Mouse (Mus musculus) embryo, embryonic 10 days (tissue): Measurements from ENCODE around the gene Atp9a.

Source experiments
- DNase-seq: peaks from one replicate; pipeline ENCODE4 v3.0.0-alpha.2; 2015; ENCODE audit warnings: low spot score

Atp9a gene

DNA sequence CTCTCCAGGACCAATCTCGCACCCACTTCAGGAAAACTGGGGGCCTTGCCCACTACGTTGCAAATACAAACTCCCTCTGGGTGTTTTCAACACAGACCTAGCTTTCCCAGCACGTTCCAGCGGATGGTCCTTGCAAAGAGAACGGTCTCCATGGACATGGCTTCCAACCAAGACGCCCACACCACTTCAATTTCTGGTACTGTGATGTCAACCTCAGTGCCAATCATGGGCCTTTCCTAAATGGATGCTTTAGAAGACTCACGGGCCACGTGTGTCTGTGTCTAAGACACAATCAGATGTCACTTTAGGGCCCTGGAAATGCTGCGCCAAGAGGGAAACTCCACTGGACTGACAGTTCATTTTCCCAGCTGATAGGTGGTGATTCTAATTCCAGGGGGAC, 60.7 kb downstream of the Atp9a start:
- no peak for DNase-seq

DNA sequence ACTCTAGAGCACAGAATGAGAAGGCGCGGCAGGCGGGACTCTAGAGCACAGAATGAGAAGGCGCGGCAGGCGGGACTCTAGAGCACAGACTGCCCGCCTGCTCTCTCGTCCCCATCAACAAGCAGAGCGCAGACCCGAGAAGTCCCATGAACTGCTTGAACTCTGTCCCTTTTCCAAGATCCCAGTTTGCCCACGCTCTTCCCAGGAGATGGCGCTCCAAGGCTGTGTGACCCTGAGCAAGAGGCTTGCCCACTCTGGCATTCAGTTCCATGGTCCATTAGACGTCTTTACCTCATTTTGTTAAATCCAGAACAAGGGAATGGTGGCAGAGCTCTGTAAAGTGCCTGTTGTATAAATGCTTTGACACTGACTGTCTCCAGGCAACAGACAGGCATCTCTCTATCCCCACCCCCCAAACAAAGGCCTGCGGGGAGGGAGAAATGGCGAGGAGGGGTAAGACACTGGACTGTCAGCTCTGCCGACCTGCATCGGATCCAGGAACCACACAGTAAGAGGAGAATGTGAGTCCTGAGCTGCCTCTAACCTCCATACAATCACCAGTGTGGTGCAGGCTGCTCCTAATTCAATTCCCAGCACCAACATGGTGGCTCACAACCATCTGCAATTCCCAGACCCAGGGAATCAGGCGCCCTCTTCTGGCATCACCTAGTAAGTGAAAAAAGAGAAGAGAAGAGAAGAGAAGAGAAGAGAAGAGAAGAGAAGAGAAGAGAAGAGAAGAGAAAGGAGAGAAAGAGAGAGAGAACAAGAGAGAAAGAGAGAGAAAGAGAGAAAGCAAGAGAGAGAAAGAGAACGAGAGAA, 62.6 kb downstream of the Atp9a start:
- DNase-seq = peak; percentile 64

DNA sequence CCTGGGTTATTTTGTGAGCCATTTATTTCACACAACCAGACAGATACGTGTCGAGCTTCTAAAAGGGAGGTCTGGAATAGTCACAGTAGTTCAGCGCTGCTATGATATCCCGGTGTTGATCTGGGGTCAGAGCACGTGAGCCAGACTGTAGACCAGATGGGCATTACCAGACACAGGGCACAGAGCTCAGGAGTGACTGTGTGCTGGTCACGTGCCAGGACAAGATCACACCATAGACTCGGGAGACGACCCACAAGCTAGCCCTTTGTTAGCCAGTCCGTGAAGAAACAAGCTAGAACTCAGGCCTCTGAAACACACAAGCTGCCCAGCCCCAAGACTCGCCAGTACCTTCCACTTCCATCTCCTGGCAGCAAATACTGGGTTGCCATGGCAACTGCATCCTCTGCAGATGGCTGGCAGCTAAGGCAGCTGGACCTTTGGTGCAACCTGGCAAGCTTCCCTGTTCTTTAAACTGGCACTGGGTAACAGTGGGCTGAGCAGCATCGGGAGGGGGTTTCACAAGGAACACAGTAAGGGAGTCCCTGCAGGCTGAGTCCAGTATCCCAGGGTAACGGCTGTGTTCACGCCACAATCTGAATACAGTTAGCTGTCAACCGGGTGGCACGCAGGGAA, 63.4 kb downstream of the Atp9a start:
- DNase-seq = no peak

DNA sequence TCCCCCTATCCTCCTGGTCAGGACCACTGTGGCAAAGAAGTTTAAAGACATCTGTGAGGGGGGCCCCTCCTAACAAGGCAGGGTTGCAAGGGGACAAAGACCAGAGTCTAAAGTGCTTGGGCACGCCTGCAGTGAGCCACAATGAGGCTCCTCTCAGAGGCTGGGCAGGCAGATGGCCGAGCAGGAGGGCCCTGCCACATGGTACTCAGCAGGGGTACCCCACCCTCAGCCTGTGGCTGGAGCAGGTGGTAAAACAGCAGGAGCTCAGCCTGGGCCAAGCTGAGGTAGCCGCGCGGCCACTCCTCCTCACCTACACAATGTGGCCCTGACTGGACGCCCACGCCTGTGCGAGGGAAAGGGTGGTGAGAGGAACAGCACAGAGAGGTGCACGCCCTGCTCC, 64.6 kb downstream of the Atp9a start:
- peak; percentile 36 for DNase-seq

DNA sequence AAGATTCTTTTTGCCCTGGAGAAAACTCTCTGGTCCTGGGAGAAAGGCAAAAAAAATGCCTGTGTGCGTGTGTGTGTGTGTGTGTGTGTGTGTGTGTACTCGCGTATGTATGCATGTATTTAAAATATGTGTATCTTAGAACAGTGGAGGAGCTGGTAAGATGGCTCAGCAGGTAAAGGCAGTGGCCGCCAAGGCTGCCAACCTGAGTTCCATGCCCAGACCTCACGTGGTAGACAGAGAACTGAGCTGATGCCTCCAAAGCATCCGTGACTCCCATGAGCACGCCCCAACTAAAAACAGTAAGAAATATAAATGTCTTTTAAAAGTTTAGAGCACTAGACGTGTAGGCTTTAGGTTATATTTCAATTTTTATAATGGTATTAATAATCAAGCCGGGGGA, 70.5 kb downstream of the Atp9a start:
- DNase-seq = no peak

DNA sequence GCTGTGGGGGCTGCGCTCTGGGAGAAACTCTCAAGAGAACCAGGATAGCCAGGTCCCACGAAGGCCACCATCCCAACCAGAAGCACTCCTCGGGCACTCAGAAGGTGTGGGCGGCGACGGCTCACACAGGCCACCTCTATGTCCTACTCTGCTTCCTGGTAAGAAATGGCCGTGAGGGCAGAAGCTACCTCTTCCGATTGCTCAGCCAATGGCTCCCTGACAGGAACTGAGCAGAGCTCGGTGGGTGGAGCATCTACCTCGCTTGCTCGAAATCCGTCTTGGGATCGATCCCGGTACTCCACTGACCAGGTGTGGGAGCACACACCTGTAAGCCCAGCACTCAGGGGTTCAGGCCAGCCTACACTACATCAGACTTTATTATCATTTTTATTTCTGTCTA, 72.0 kb downstream of the Atp9a start:
- DNase-seq = no peak

DNA sequence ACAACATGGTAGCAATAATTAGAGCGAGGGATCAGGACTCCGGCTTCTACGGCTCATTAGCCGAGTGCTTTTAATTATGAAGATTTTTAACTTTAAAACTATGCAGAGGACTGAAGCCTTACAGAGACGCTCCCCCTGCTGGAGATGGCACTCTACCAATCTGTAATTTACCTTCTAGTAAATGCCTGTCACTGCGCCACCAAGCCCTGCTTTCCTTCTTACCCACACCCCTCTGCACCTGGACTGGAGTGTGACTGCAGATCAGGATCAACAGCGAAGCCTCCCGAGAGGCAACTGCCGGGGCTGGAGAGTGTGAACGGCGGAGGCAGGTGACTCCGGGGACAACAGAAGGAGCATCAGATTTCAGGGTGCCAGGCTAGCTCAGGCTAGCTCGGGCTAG, 72.4 kb downstream of the Atp9a start:
- DNase-seq = peak; percentile 55

DNA sequence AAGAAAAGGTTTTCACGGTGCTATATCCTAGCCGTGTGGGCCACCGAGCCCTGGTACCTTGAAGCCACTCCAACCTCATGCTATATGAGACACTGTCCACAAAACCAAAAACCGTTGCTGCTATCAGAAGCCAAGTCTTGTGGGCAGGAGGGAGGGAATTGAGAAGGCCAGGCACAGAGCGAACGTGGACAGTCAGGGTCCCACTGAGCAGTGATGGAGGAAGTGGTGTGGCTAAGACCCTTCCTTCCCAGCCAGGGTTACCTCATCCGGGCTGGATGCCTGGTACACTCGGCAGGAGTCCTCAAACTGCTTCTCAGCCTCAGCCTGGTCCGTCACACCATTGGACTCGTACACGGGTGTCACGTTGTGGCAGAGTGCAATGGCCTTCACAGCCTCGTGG, 74.5 kb downstream of the Atp9a start:
- no peak for DNase-seq

DNA sequence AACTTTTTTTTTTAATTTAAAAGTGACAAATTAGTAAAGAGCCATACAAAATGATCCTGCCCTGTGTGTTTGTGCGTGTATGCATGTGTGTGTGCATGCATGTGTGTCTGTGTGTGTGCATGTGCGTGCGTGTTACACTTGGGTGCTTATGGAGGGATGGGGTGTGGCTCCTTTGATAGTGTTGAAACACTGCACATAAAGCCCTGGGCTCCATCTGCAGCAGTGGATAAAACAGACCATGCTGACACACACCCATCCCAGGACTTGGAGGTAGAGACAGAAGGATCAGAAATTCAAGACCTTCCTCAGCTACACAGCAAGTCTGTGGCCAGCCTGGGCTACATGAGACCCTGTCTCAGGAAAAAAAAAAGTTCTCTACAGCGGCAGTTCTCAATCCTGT, 76.5 kb downstream of the Atp9a start:
- DNase-seq = no peak

DNA sequence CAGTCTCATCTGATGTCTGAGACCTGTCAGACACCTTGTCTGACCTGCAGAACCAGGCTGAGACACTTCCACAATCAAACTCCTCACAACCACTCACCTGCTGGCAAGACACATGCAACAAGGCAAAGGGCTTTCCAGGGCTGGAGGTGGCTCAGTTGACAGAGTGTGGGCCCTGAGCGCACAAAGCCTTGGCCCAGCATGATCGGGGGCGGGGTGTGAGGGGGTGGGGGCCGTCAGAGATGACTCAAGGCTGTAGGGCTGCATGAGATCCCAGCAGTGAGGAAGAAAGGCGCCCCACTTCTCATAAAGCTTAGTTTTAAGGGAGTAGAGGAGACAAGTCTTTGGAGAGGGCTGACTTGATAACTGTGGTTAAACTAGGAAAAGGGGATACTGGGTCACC, 78.5 kb downstream of the Atp9a start:
- no peak for DNase-seq

DNA sequence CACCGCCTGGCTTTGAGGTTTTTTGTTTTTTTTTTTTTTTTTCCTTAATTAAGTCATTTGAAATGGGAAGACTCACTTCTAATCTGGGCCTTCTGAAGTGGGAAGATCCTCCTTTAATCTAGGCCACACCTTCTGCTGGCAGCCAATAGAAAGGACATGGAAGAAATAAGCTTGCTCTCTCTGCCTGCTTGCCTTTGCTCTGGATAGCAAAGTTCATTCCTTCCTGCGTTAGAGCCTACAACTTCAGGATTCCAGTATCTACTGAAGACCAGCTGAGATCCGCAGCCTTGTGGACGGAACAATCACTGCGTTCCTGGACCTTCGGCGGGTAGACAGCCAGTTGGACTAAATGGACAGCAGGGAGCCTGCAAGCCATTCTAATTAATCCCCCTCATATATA, 79.0 kb downstream of the Atp9a start:
- DNase-seq = no peak

DNA sequence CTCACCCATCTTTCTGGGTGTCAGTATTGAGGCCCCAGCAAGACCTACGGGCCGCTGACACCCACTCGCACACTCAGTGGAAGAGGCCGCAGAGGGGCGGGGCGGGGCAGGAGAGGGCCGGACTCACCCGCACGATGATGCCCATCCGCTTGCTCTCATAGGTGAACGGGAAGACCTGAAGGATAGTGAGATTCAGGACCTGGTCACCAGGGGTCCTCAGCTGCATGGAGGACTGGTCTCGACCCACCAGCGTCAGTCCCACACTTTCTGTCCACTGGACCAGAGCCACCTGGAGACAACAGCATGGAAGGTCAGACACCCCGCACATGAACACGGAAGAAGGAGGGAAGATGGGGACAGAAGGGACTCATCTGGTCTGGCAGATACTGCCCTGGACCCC, 80.4 kb downstream of the Atp9a start:
- no peak for DNase-seq

DNA sequence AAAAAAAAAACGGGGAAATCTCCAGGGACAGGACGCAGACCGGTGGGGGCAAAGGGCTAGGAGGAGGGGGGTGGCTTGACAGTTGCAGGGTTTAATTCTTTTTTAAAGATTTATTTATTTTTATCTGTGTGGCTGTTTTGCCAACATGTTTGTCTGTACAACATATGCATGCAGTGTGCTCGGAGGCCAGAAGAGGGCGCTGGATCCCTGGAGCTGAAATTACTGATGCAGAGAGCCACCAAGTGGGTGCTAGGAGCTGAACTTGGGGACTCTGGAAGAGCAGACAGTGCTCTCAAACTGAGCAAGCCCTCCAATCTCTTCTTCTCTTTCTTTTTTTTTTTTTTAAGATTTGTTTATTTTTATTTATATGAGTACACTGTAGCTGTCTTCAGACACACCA, 81.9 kb downstream of the Atp9a start:
- no peak for DNase-seq

DNA sequence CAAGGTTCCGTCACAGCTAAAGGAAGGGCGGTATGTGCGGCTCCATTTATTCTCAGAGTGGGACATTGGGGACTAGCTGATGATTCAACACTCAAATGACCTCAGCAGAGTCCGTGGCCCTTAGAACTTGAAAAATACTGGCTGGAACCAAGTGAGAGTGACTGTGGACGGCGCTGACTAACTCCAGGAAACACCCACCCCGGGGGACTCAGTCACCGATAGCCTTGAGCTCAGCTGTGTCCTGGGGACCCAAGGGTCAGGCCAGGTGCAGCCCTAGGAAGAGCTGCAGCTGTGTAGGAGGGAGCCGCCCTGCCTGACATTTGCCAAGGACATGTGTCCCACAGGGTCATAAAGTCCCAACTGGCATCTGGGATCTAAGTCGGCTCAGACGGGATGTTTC, 83.7 kb downstream of the Atp9a start:
- no peak for DNase-seq

DNA sequence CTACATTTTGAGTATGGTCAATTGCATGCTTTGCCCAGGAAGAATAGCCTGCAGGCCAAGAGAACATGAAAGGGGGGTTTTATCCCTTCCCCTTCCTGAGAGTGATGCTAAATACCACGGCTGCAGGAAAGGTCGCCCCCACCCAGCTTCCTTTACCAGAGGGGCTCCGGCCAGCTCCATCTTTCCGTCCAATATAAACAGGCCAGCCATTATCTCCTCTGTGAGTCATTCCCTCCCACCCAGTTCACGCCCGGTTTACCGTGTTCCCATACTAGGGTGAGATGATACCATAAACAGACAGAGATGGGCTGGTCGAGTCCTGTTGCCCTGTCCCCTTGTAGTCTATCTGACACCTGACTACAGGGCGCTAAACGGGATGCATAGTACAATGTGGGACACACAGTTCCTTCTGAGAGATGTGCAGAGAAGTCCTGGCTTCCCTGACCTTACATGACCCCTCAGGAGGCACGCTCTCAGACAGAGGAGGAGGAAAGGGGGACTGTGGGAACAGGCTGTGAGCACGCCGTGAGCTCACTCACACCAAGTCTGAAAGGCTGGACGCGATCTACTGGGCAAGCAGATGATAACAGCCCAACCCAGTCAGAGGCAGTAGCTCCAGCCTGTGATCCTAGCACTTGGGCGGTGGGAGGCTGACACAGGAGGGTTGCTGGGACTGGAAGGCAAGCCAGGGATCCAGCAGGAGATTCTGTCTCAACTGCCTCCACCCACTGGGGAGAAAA, 85.5 kb downstream of the Atp9a start:
- no peak for DNase-seq

DNA sequence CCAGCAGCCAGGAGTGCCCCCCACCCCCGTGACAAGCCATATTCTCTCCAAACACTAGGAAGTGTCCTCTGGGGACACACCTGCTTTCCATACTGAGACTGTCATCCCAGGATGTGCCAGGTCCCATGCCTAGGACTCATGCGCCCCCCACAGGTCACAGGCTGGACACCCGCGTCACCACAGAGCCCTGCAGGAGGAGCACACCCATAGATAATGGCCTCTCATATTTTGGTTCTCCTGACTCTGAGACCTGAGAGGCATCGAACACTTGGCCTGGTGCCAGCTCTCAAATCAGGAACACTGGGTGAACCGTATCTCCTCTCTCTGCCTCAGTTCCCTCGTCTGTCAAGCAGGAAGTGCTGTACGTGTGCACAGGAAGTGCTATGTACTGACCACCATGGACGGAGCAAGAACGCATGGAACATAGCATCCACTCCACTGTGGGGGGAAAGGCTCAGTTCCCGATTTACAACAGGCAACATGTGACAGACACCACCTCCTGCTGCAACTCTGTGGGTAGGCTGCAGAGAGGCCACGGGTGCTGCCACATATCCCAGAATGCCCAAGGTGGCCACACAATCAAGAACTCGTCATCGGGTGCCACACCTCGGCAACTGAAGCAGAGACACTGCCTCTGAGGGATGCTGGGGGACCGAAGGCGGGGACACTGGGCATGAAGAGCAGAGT, 87.1 kb downstream of the Atp9a start:
- DNase-seq = peak; percentile 49

DNA sequence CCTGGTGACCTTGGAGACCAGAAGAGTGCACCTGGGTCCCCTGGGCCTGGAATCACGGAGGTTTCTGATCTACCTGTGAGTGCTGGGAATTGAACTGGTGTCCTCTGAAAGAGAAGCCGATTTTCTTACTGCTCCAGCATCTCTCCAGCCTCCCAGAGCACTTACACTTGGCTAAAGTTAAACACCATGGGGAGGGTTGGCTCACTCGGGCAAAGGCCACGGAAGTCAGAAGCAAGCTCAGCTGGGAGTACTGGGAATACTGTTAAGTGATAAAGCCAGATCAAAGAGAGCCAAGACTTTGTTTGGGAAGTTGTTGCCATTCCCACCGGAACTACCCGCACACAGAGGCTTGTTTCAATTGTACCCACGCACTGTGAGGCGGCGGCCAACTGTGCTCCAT, 87.7 kb downstream of the Atp9a start:
- DNase-seq = no peak

DNA sequence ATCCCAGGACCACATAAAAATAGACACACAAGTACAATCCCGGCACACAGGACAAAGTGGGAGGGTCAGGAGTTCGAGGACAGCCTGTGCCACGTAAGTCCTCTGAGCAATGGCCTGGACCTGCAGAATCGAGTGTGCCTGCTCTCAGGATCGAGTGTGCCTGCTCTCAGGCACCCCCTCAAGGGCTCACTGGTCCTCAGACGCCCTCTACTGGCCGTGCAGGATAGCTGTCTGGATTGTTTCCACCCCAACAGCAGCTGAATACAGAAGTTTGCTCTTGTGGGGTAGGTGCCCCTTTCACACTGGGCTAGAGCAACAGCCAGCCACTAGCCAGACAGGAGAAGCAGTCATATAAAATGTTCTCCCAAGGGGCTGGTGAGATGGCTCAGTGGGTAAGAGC, 90.5 kb downstream of the Atp9a start:
- peak; percentile 55 for DNase-seq

DNA sequence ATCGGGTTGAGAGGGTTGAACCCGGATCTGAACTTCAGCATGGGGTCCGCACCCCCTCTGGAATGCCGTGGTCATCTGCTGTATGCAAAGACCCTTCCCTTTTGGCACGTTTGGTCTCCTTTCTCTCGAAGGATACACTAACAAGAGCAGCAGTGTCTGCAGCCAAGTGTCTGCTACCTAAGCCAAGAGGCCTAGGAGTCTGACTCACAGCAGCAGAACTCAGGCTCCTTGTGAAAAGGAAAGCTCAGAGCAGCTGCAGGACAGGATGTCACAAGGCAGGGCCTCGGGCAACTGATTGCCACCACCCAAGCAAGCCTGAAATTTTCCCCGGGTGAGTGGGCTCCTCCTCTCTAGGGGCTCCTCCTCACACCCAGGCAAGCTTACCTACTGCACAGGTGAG, 94.0 kb downstream of the Atp9a start:
- no peak for DNase-seq

DNA sequence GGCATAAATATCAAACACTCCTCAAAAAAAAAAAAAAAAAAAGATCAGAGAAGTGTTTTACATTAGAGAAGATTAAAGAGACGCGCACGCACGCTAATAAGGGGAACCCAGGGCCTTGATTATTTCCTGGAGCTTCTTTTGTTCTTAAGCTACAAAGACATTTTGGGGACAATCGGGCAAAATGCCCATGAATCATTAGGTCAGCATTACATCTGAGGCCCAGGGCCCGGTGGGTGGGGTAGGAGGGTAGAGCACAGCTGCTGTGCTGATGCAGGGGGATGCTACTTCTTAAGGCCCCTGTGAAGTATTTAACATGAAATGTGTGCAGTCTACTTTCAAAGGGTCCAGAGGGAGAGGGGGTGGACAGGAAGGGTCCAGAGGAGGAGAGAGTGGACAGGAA, 97.4 kb downstream of the Atp9a start:
- no peak for DNase-seq

DNA sequence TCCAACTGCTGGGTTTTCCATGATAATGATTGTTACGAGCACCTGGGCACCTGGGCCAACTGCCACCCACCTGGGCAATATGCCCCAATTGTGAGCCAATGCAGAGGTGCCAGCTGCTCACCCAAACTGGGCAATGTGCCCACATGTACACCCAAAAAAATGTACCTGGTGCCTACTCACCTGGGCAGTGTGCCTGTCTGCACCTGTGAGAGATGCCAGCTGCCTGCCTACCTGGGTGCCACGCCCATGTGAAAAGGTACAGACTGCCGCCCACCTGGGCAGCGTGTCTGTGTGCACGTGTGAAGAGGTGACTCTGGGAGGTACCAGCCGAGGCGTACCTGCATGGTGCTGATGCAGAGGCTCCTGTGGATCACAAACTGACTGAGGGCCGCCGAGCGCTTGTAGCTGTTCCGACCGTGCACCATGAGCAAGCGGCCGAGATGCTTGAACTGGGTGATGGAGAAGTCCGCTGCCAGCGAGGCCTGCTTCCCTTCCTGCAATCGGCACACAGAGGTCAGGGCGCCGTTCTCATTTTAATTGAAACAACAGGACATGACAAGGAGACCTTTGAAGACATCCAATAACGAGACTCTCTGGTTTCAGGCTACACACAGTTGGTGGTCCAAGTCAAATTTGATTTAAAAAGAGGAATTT, 98.6 kb downstream of the Atp9a start:
- DNase-seq = no peak

DNA sequence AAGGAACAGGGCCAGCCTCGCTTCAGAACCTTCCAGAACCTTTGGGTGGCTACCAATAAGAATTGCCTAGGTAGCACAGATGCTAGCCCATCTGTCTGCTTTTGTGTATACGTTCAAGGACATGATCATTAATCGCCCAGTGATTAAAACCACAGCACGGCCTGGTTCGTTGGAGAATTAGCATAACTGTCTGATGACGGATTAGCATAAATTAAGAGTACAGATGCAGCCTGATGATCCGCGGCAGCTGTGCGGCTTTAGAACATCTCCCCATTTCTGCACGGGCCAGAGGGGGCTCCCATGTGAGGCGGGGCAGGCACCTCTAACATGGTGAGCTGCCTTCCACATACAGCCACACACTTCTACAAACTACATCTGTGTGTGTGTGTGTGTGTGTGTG, 100.0 kb downstream of the Atp9a start:
- no peak for DNase-seq
